Mouse (Mus musculus): ENCODE data around the gene Smg6. TPM values are rescaled to one million over a fixed set of nuclear protein-coding genes. Genes with fewer than 3 reads are reported as not detected.

Gene Smg6
- total RNA-seq, 1 experiment: 19.9 TPM

DNA sequence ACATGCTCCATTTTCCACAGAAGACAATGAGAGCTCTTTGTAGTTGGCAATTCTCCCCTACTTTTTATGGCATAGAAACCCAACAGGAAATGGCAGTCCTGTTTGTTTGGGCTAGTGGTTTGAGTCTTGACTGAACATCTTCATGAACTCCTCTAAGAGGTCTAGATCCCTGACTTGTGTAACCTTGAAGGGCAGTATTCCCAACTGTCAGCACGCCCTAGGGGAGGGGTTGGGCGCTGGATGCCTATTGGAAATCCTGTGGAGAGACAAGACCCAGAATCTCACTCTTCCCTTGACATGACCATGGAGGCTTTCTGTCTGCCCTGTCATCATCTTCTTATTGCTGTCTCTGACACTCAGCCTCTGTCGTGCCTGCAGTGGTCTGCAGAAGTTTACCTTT, 194.2 kb downstream of the Smg6 start:
- Histone ChIP-seq H3K4me3 (ENCODE audit: insufficient read depth in 1 of 2, low read depth in 1 of 2, low read length in 2 of 2, poor library complexity in 1 of 2, severe bottlenecking in 1 of 2) (no peak overlapping the region), H3K36me3 (ENCODE audit: control insufficient read depth, insufficient read depth, low read length, poor library complexity, severe bottlenecking) (no peaks in the 10 kb centered on the region; the same call in 1 of the 2 replicates), H3K9me3 (ENCODE audit: control insufficient read depth, insufficient read depth, low read depth, low read length) (no peaks in the 10 kb centered on the region), H3K27ac (ENCODE audit: insufficient read depth, low read depth, low read length, poor library complexity, severe bottlenecking) (no peak overlapping the region), H3K9ac (ENCODE audit: insufficient read depth, low read depth, low read length, poor library complexity, severe bottlenecking) (no peak overlapping the region), H3K4me1 (ENCODE audit: control insufficient read depth in 2 of 2, insufficient read depth in 2 of 2, low read length in 2 of 2, poor library complexity in 1 of 2) (no peaks in the 10 kb centered on the region)
- no peak for TF ChIP-seq MAFK (IDR thresholded peaks at IDR 0.05; ENCODE audit: insufficient read depth, low read depth, low read length)
- TF ChIP-seq CHD2 (IDR thresholded peaks at IDR 0.05; ENCODE audit: low read depth, low read length): no peak
- TF ChIP-seq ZNF384 (IDR thresholded peaks at IDR 0.05; ENCODE audit: low read depth, low read length): no peak
- DNase-seq (ENCODE audit: low read depth, low spot score): no peak
- in situ Hi-C loops (cut with MboI; ENCODE audit: low sequenced_read_pairs in 2 of 2, unreplicated experiment in 2 of 2): no loop called here

DNA sequence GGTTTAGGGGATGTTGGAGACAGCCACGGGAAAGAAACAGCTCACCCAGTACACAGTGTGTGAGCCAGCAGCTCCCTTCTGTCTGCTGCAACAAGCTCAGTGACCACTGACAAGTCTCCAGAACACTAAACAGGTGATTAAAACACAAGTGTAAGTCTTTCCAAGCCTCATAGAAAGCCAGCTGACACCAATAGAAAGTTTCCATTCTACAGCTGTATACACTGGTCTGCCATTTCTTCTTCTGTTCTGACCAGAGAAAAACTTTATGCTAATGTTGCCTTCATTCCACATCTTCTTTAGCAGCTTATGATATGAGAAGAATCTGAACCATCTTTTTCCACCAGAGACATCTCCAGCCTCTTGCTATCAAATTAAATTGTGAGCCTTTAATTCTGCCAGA, 195.7 kb downstream of the Smg6 start:
- Histone ChIP-seq H3K27ac (ENCODE audit: insufficient read depth, low read depth, low read length, poor library complexity, severe bottlenecking) (no peak overlapping the region), H3K4me1 (ENCODE audit: control insufficient read depth in 2 of 2, insufficient read depth in 2 of 2, low read length in 2 of 2, poor library complexity in 1 of 2) (no peaks in the 10 kb centered on the region), H3K9ac (ENCODE audit: insufficient read depth, low read depth, low read length, poor library complexity, severe bottlenecking) (no peak overlapping the region), H3K36me3 (ENCODE audit: control insufficient read depth, insufficient read depth, low read length, poor library complexity, severe bottlenecking) (no peaks in the 10 kb centered on the region; the same call in 1 of the 2 replicates), H3K4me3 (ENCODE audit: insufficient read depth in 1 of 2, low read depth in 1 of 2, low read length in 2 of 2, poor library complexity in 1 of 2, severe bottlenecking in 1 of 2) (no peak overlapping the region), H3K9me3 (ENCODE audit: control insufficient read depth, insufficient read depth, low read depth, low read length) (no peaks in the 10 kb centered on the region)
- no peak for DNase-seq (ENCODE audit: low read depth, low spot score)
- in situ Hi-C loops (cut with MboI; ENCODE audit: low sequenced_read_pairs in 2 of 2, unreplicated experiment in 2 of 2): no loop called here
- TF ChIP-seq MAFK (IDR thresholded peaks at IDR 0.05; ENCODE audit: insufficient read depth, low read depth, low read length) (no peak), CHD2 (IDR thresholded peaks at IDR 0.05; ENCODE audit: low read depth, low read length) (no peak), ZC3H11A (IDR thresholded peaks at IDR 0.05; ENCODE audit: borderline replicate concordance, low read depth, low read length) (no peak), HCFC1 (IDR thresholded peaks at IDR 0.05; ENCODE audit: borderline replicate concordance, insufficient read depth, low read length) (no peak), ZNF384 (IDR thresholded peaks at IDR 0.05; ENCODE audit: low read depth, low read length) (no peak)

DNA sequence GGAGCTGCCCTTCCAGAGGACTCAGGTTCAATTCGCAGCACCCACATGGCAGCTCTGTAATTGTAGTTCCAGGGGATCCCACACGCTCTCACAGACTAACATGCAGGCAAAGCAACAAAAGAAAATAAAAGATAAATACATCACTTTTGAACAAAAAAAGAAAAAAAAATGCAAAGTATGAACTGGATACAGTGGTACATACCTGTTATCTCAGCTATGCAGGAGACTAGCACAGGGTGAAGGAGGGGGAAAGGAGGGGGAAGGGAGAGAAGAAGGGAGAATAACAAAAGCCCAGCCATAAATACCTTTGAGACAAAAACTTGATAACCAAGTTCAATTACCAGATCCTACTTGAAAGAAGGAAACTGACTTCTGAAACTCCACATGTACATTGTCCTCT, 198.8 kb downstream of the Smg6 start:
- TF ChIP-seq CHD2 (IDR thresholded peaks at IDR 0.05; ENCODE audit: low read depth, low read length) (no peak), ZNF384 (IDR thresholded peaks at IDR 0.05; ENCODE audit: low read depth, low read length) (no peak), HCFC1 (IDR thresholded peaks at IDR 0.05; ENCODE audit: borderline replicate concordance, insufficient read depth, low read length) (no peak), MAFK (IDR thresholded peaks at IDR 0.05; ENCODE audit: insufficient read depth, low read depth, low read length) (no peak), ZC3H11A (IDR thresholded peaks at IDR 0.05; ENCODE audit: borderline replicate concordance, low read depth, low read length) (no peak)
- H3K27ac ChIP-seq (ENCODE audit: insufficient read depth, low read depth, low read length, poor library complexity, severe bottlenecking): no peak overlapping the region
- in situ Hi-C loops (cut with MboI; ENCODE audit: low sequenced_read_pairs in 2 of 2, unreplicated experiment in 2 of 2): no loop called here

DNA sequence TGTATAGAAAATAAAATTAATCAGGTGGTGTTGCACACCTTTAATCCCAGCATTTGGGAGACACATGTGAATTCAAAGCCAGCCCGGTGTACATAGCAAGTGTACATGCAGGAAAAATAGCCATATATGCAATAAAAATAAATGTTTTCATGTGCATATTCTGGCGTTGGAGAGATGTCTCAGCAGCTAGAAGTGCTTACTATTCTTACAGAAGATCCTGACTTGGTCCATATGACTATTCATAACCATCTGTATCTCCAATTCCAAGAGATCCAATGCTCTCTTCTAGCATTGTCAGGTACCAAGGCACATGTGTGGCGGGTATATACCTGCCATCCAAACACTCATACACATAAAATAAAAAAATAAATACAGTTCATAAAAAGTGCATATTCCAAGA, 200.8 kb downstream of the Smg6 start:
- Histone ChIP-seq H3K9me3 (ENCODE audit: control insufficient read depth, insufficient read depth, low read depth, low read length) (no peaks in the 10 kb centered on the region), H3K4me3 (ENCODE audit: insufficient read depth in 1 of 2, low read depth in 1 of 2, low read length in 2 of 2, poor library complexity in 1 of 2, severe bottlenecking in 1 of 2) (no peak overlapping the region), H3K4me1 (ENCODE audit: control insufficient read depth in 2 of 2, insufficient read depth in 2 of 2, low read length in 2 of 2, poor library complexity in 1 of 2) (no peaks in the 10 kb centered on the region; a peak in 1 of 4 replicates), H3K27ac (ENCODE audit: insufficient read depth, low read depth, low read length, poor library complexity, severe bottlenecking) (no peak overlapping the region), H3K36me3 (ENCODE audit: control insufficient read depth, insufficient read depth, low read length, poor library complexity, severe bottlenecking) (no peaks in the 10 kb centered on the region), H3K9ac (ENCODE audit: insufficient read depth, low read depth, low read length, poor library complexity, severe bottlenecking) (no peak overlapping the region)
- TF ChIP-seq ZNF384 (IDR thresholded peaks at IDR 0.05; ENCODE audit: low read depth, low read length): no peak
- no peak for TF ChIP-seq HCFC1 (IDR thresholded peaks at IDR 0.05; ENCODE audit: borderline replicate concordance, insufficient read depth, low read length)
- no peak for TF ChIP-seq CHD2 (IDR thresholded peaks at IDR 0.05; ENCODE audit: low read depth, low read length)
- no peak for TF ChIP-seq MAFK (IDR thresholded peaks at IDR 0.05; ENCODE audit: insufficient read depth, low read depth, low read length)
- TF ChIP-seq ZC3H11A (IDR thresholded peaks at IDR 0.05; ENCODE audit: borderline replicate concordance, low read depth, low read length): no peak
- in situ Hi-C loops (cut with MboI; ENCODE audit: low sequenced_read_pairs in 2 of 2, unreplicated experiment in 2 of 2): no loop called here
- no peak for DNase-seq (ENCODE audit: low read depth, low spot score)

More for the DNA sequence above, 198.8 kb downstream of the Smg6 start:
- H3K9ac ChIP-seq (ENCODE audit: insufficient read depth, low read depth, low read length, poor library complexity, severe bottlenecking): no peak overlapping the region
- H3K36me3 ChIP-seq (ENCODE audit: control insufficient read depth, insufficient read depth, low read length, poor library complexity, severe bottlenecking): no peaks in the 10 kb centered on the region
- DNase-seq (ENCODE audit: low read depth, low spot score): no peak
- no peaks in the 10 kb centered on the region for H3K9me3 ChIP-seq (ENCODE audit: control insufficient read depth, insufficient read depth, low read depth, low read length)
- no peak overlapping the region for H3K4me3 ChIP-seq (ENCODE audit: insufficient read depth in 1 of 2, low read depth in 1 of 2, low read length in 2 of 2, poor library complexity in 1 of 2, severe bottlenecking in 1 of 2)
- no peaks in the 10 kb centered on the region for H3K4me1 ChIP-seq (ENCODE audit: control insufficient read depth in 2 of 2, insufficient read depth in 2 of 2, low read length in 2 of 2, poor library complexity in 1 of 2)

DNA sequence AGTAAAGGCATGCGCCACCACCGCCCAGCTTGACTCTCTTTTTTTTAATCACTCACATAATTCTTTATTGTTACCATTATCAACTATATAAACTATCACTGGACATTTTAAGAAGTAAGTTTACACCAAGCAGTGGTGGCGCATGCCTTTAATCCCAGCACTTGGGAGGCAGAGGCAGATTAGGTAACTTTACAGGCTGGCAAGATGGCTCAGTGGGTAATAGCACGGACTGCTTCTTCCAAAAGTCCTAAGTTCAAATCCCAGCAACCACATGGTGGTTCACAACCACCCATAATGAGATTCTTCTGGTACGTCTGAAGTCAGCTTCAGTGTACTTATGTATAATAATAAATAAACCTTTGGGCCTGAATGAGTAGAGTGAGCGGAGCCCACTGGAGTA, 203.9 kb downstream of the Smg6 start:
- H3K27ac ChIP-seq (ENCODE audit: insufficient read depth, low read depth, low read length, poor library complexity, severe bottlenecking): no peak overlapping the region
- in situ Hi-C loops (cut with MboI; ENCODE audit: low sequenced_read_pairs in 2 of 2, unreplicated experiment in 2 of 2): no loop called here

More for the DNA sequence above, 203.9 kb downstream of the Smg6 start:
- no peaks in the 10 kb centered on the region; a peak in 1 of 4 replicates for H3K4me1 ChIP-seq (ENCODE audit: control insufficient read depth in 2 of 2, insufficient read depth in 2 of 2, low read length in 2 of 2, poor library complexity in 1 of 2)
- DNase-seq (ENCODE audit: low read depth, low spot score): no peak
- H3K9me3 ChIP-seq (ENCODE audit: control insufficient read depth, insufficient read depth, low read depth, low read length): no peaks in the 10 kb centered on the region
- TF ChIP-seq CHD2 (IDR thresholded peaks at IDR 0.05; ENCODE audit: low read depth, low read length) (no peak), MAFK (IDR thresholded peaks at IDR 0.05; ENCODE audit: insufficient read depth, low read depth, low read length) (no peak), ZC3H11A (IDR thresholded peaks at IDR 0.05; ENCODE audit: borderline replicate concordance, low read depth, low read length) (no peak), HCFC1 (IDR thresholded peaks at IDR 0.05; ENCODE audit: borderline replicate concordance, insufficient read depth, low read length) (no peak), ZNF384 (IDR thresholded peaks at IDR 0.05; ENCODE audit: low read depth, low read length) (no peak)
- H3K9ac ChIP-seq (ENCODE audit: insufficient read depth, low read depth, low read length, poor library complexity, severe bottlenecking): no peak overlapping the region
- no peak overlapping the region for H3K4me3 ChIP-seq (ENCODE audit: insufficient read depth in 1 of 2, low read depth in 1 of 2, low read length in 2 of 2, poor library complexity in 1 of 2, severe bottlenecking in 1 of 2)
- no peaks in the 10 kb centered on the region for H3K36me3 ChIP-seq (ENCODE audit: control insufficient read depth, insufficient read depth, low read length, poor library complexity, severe bottlenecking)
